Mouse (Mus musculus) stomach, postnatal 0 days (tissue): ENCODE data around the gene Ikbke. TPM values are rescaled to one million over a fixed set of nuclear protein-coding genes. Genes with fewer than 3 reads are reported as not detected.

Source experiments
- ATAC-seq: fragments of 200-750 bp; cut with Nextera tagmentation; 2 replicates; pipeline ENCODE4 v1.8.0; 2017; ENCODE audit not compliant: low FRiP score, low TSS enrichment
- DNase-seq: peaks from one replicate; pipeline ENCODE4 v3.0.0-alpha.2; 2016; ENCODE audit warnings: low spot score
- H3K27ac ChIP-seq: fragments of 300-500 bp; sonication (generic); replicated peaks from 2 replicates; pipeline ENCODE4 v1.5.1; 2014; ENCODE audit warnings: mild to moderate bottlenecking, control low read depth
- H3K27me3 ChIP-seq: fragments of 300-500 bp; sonication (generic); 2 replicates; pipeline ENCODE4 v1.6.1; 2014; ENCODE audit warnings: low read length; ENCODE audit not compliant: control insufficient read depth, insufficient read depth
- H3K36me3 ChIP-seq: fragments of 300-500 bp; sonication (generic); 2 replicates; pipeline ENCODE4 v1.6.1; 2014; ENCODE audit warnings: low read length, mixed read lengths; ENCODE audit not compliant: control insufficient read depth, insufficient read depth
- H3K4me1 ChIP-seq: fragments of 300-500 bp; sonication (generic); replicated peaks from 2 replicates; pipeline ENCODE4 v1.6.1; 2014; ENCODE audit warnings: antibody characterized with exemption; ENCODE audit not compliant: control insufficient read depth, insufficient read depth
- H3K4me2 ChIP-seq: fragments of 300-500 bp; sonication (generic); replicated peaks from 2 replicates; pipeline ENCODE4 v1.6.1; 2014; ENCODE audit warnings: low read depth, mild to moderate bottlenecking, control low read depth, moderate library complexity
- H3K4me3 ChIP-seq: fragments of 300-500 bp; sonication (generic); 2 replicates; pipeline ENCODE4 v1.5.1; 2014; ENCODE audit warnings: low read depth, low read length, control low read depth
- H3K9ac ChIP-seq: fragments of 300-500 bp; sonication (generic); 2 replicates; pipeline ENCODE4 v1.6.1; 2014; ENCODE audit warnings: mild to moderate bottlenecking, low read length, control low read depth, mixed read lengths
- H3K9me3 ChIP-seq: fragments of 300-500 bp; sonication (generic); 2 replicates; pipeline ENCODE4 v1.6.1; 2016; ENCODE audit warnings: low read length; ENCODE audit not compliant: control insufficient read depth
- CTCF ChIP-seq: IDR thresholded peaks from 2 replicates; pipeline ENCODE4 v1.5.1; 2016; ENCODE audit warnings: antibody characterized with exemption, low read depth, mild to moderate bottlenecking, moderate library complexity
- EP300 ChIP-seq: optimal IDR thresholded peaks from 2 replicates; pipeline ENCODE3; 2016; ENCODE audit warnings: antibody characterized with exemption
- WGBS: fragments of 180-500 bp; shearing (Covaris S2); extraction: QIAGEN DNeasy Blood & Tissue Kit; methylation state at CpG from one replicate; pipeline ENCODE4 v1.1.7; 2014; 5-methylcytosine and 5-hydroxymethylcytosine counted together
- polyA plus RNA-seq: library from polyadenylated mRNA; unstranded; fragments of >200 nt; fragmentation: Nextera tagmentation; extraction: Ambion mirVana; gene quantifications from 2 replicates; pipeline ENCODE4 v1.2.1, GENCODE M21; 2015

Ikbke gene
- polyA plus RNA-seq, 1 experiment from 2014 or later, result 4.5 TPM

DNA sequence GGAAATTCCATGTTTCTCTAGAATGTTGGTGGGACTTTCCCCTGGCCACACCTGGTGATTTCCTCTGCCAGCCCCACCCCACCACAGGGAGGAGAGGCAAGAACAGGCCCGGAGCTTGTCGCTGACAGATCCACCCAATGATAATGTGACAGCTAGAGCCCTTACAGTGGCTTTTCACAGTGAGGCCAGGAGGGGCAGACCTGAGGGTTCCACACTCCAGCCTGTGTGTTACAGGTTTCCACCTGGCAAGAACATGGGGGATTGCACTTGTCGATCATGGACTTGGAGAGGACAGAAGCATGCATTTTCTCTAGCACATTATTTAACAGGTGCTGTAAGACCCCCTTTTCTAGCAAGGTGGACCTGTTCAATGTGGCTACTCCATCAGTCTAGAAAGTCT is 874 bp upstream of the Ikbke start:
- 28% methylated on average over 3 of the region's 3 CpGs for WGBS
- H3K4me3 ChIP-seq, result no peak overlapping the region
- no peaks in the 10 kb centered on the region for H3K9me3 ChIP-seq
- ATAC-seq (peak; percentile 49), DNase-seq (peak; percentile 40)
- H3K27me3 ChIP-seq, result no peaks in the 10 kb centered on the region
- H3K27ac ChIP-seq, result no peak overlapping the region
- no peaks in the 10 kb centered on the region for H3K36me3 ChIP-seq
- no peak for TF ChIP-seq EP300
- peak; percentile 38 for TF ChIP-seq CTCF
- peak overlapping the region; percentile 64; the same call in 1 of the 2 replicates for H3K4me2 ChIP-seq
- peaks cover 4% of the 10 kb centered on the region; the same call in 1 of the 2 replicates for H3K4me1 ChIP-seq
- H3K9ac ChIP-seq, result no peak overlapping the region

DNA sequence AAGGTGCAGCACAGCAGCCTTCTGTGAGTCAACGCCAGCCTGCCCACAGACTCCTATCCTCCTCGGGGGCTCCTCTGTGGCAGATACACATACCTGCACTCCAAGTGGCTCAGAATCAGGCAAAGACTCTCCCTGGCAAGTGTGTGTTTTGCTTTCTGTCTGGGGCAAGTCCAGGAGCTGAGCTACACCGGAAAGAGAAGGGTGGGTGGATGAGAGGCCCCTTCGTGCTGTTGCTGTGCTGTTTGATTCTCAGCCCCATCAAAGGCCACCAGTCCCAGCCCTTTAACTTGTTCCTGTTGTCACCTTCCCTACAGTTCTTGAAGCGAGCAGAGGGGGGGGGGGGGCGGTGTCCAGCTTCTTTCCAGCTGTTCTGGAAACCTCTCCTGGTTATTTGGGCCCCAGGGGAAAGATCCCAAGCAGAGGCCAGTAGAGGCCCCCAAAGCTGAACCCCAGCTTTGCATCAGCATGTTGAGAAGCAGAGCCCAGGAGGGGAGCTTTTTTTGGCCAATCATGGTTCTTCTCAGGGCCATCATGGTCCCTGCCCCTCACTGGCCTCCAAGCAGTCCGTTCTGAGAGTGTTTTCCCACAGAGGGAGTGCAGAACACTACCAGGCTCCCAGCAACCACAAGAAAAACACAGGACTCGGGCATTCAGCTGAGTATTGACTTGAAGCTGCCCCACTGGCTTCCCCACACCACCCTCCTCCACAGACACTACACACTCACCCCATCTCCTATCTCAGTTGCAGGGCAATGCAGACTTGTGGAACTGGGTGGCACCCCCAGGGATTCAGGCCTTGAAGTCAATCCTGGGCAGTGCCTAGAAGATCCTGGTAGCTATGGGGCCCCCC is 575 bp downstream of the Ikbke start:
- Histone ChIP-seq H3K36me3 (no peaks in the 10 kb centered on the region), H3K27me3 (no peaks in the 10 kb centered on the region), H3K27ac (peak overlapping the region; percentile 69), H3K9me3 (no peaks in the 10 kb centered on the region), H3K9ac (peak overlapping the region; percentile 62), H3K4me3 (peak overlapping the region; percentile 48), H3K4me1 (peaks cover 4% of the 10 kb centered on the region; the same call in 1 of the 2 replicates), H3K4me2 (peak overlapping the region; percentile 64)
- no peak for TF ChIP-seq EP300
- TF ChIP-seq CTCF, result no peak
- DNase-seq (no peak), ATAC-seq (no peak)
- 20% methylated on average over 8 of the region's 8 CpGs for WGBS

DNA sequence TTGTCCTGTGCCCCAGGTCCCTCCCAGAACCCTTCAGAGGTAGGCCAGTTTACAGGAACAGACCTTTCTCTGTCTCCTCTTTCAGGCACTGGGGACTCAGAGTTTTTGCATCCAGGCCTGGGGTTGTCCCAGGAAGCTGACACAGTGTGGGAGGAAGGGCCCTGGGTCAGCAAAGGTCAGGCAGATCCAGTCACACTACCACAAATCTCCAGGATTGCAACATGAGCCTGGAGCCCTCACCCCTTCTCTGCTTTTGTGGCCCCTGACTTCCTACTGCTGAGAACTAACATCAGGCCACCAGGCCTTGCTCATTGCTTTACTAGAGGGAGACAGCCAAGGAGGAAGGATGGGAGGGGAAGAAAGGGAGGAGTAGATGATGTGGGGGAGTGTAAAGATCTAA is 2.6 kb downstream of the Ikbke start:
- TF ChIP-seq CTCF (no peak), EP300 (no peak)
- Histone ChIP-seq H3K4me1 (peaks cover 4% of the 10 kb centered on the region; the same call in 1 of the 2 replicates), H3K9ac (no peak overlapping the region), H3K27ac (no peak overlapping the region), H3K36me3 (no peaks in the 10 kb centered on the region), H3K27me3 (no peaks in the 10 kb centered on the region), H3K4me2 (no peak overlapping the region), H3K9me3 (no peaks in the 10 kb centered on the region), H3K4me3 (no peak overlapping the region)
- ATAC-seq, result no peak
- DNase-seq, result no peak

DNA sequence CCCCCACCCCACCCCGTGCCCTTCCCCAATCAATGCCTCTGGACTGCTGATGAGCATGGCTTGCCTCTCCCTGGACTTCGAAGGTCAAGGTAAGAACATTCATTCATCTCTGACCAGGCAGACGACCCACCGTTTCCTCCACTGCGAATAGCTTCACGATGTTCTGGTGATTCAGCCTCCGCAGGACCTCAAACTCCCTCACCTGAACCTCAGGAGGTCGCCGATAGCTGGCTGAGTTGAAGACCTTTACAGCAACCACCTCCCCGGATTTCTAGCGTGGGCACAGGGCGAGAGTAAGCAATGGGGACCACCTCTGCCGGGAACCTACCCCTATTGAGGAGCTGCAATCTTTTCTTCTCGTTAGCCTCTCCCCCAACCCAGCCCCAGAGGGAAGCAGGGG is 3.8 kb downstream of the Ikbke start:
- Histone ChIP-seq H3K4me2 (no peak overlapping the region), H3K9me3 (no peaks in the 10 kb centered on the region), H3K4me3 (no peak overlapping the region), H3K27me3 (no peaks in the 10 kb centered on the region), H3K36me3 (no peaks in the 10 kb centered on the region), H3K4me1 (peaks cover 4% of the 10 kb centered on the region; the same call in 1 of the 2 replicates), H3K27ac (no peak overlapping the region), H3K9ac (no peak overlapping the region)
- ATAC-seq, result no peak
- 74% methylated on average over 14 of the region's 14 CpGs for WGBS
- no peak for TF ChIP-seq CTCF
- no peak for TF ChIP-seq EP300
- no peak for DNase-seq

DNA sequence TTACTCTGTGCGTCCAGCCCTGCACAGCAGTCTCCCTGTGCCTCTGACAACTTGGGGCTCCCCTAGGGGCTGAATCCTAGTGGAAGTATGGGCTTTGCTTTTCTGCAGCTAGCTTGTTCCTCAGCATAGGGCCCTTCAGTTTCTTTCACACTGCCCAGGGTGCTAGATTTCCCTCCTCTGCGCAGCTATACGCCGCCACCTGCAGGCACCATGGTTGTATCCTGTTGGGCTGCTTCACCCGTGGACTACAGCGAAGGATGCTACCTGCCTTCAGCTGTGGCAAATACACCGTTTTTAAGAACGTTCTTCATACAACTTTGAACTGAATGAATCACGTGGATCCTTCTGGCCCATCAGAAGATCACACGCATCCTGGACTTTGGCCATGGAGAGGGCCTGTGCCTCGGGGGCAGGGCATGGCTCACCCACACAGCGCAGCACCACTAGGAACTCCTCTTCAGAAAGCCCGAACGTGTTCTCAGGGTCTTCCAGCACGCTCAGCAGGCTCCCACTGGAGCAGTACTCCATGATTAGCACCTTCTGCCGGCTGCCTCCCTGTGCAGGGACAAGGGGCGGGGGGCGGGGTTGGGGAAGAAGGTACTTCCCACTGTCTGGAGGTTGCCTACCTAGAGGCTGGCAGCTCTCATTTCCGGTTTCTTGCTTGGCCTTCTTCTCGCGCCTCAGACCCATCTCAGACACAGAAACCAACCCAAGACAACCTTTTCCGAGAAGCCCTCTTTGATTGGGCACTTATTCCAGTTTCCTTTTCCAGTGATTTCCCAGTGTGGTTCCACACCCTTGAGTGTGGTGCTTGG is 4.5 kb downstream of the Ikbke start:
- H3K4me2 ChIP-seq, result peak overlapping the region; percentile 15; the same call in 1 of the 2 replicates
- H3K27ac ChIP-seq, result no peak overlapping the region
- peak; percentile 61; the same call in 1 of the 2 replicates for ATAC-seq
- H3K9me3 ChIP-seq, result no peaks in the 10 kb centered on the region
- no peak overlapping the region for H3K9ac ChIP-seq
- peaks cover under 1% of the 10 kb centered on the region; the same call in 1 of the 2 replicates for H3K36me3 ChIP-seq
- 39% methylated on average over 22 of the region's 22 CpGs for WGBS
- peaks cover 4% of the 10 kb centered on the region; the same call in 1 of the 2 replicates for H3K4me1 ChIP-seq
- H3K27me3 ChIP-seq, result no peaks in the 10 kb centered on the region
- DNase-seq, result peak; percentile 47
- TF ChIP-seq CTCF (peak; percentile 51), EP300 (no peak)
- no peak overlapping the region for H3K4me3 ChIP-seq
